Mouse (Mus musculus) cortical plate, adult 2 months (tissue): ENCODE data around the gene Shank1.

Experiments
- CTCF ChIP-seq: fragments of 200-500 bp; IDR thresholded peaks from 2 replicates; pipeline ENCODE4 v1.5.1; 2011; ENCODE audit warnings: mild to moderate bottlenecking, control low read depth, low read length; ENCODE audit not compliant: insufficient read depth; ENCODE audit errors: extremely low read depth
- POLR2A ChIP-seq: fragments of 200-500 bp; IDR thresholded peaks from 2 replicates; pipeline ENCODE4 v1.6.1; 2011; ENCODE audit warnings: mild to moderate bottlenecking, low read length, control low read depth; ENCODE audit not compliant: insufficient read depth; ENCODE audit errors: extremely low read depth

- TF ChIP-seq CTCF (no peak), POLR2A (no peak)
These were observed 74.6 kb downstream of the Shank1 start for GRCm38 (mm10) chr7:44384716-44385059.
